Mouse (Mus musculus) midbrain, embryonic 14.5 days (tissue): Measurements from ENCODE around the gene Mindy4. TPM values are rescaled to one million over a fixed set of nuclear protein-coding genes. Genes with fewer than 3 reads are reported as not detected.

ENCODE experiments used
- ATAC-seq: fragments of 200-750 bp; cut with Nextera tagmentation; 2 replicates; pipeline ENCODE4 v1.8.0; 2017; ENCODE audit warnings: moderate number of reproducible peaks, moderate library complexity; ENCODE audit not compliant: low FRiP score, low TSS enrichment
- DNase-seq: peaks from one replicate; pipeline ENCODE4 v3.0.0-alpha.2; 2015
- H3K27ac ChIP-seq: fragments of 300-500 bp; sonication (generic); replicated peaks from 2 replicates; pipeline ENCODE4 v1.5.1; 2014; ENCODE audit warnings: mild to moderate bottlenecking, low read depth, low read length, moderate library complexity
- H3K27me3 ChIP-seq: fragments of 300-500 bp; sonication (generic); 2 replicates; pipeline ENCODE4 v1.6.1; 2014; ENCODE audit warnings: low read length, control low read depth, mixed read lengths; ENCODE audit not compliant: control insufficient read depth, insufficient read depth
- H3K36me3 ChIP-seq: fragments of 300-500 bp; sonication (generic); 2 replicates; pipeline ENCODE4 v1.6.1; 2014; ENCODE audit warnings: low read length, control low read depth; ENCODE audit not compliant: control insufficient read depth, insufficient read depth
- H3K4me1 ChIP-seq: fragments of 300-500 bp; sonication (generic); 2 replicates; pipeline ENCODE4 v1.6.1; 2014; ENCODE audit warnings: mild to moderate bottlenecking, antibody characterized with exemption, low read length, control low read depth; ENCODE audit not compliant: control insufficient read depth, insufficient read depth
- H3K4me2 ChIP-seq: fragments of 300-500 bp; sonication (generic); 2 replicates; pipeline ENCODE4 v1.6.1; 2014; ENCODE audit warnings: mild to moderate bottlenecking, low read length, moderate library complexity
- H3K4me3 ChIP-seq: fragments of 300-500 bp; sonication (generic); replicated peaks from 2 replicates; pipeline ENCODE4 v1.5.1; 2014; ENCODE audit warnings: low read depth, low read length
- H3K9ac ChIP-seq: fragments of 300-500 bp; sonication (generic); replicated peaks from 2 replicates; pipeline ENCODE4 v1.6.1; 2014; ENCODE audit warnings: mild to moderate bottlenecking, low read length, moderate library complexity
- H3K9me3 ChIP-seq: fragments of 300-500 bp; sonication (generic); 2 replicates; pipeline ENCODE4 v1.6.1; 2016; ENCODE audit warnings: low read length, control low read depth, mixed read lengths; ENCODE audit not compliant: control insufficient read depth
- WGBS: fragments of 180-500 bp; shearing (Covaris S2); extraction: QIAGEN DNeasy Blood & Tissue Kit; methylation state at CpG from one replicate; pipeline ENCODE4 v1.1.7; 2014; 5-methylcytosine and 5-hydroxymethylcytosine counted together
- polyA plus RNA-seq: library from polyadenylated mRNA; unstranded; fragments of >200 nt; fragmentation: Nextera tagmentation; extraction: Ambion mirVana; gene quantifications from 2 replicates; pipeline ENCODE4 v1.2.1, GENCODE M21; 2014

Gene Mindy4
- polyA plus RNA-seq, 1 experiment from 2014 or later = 14.6 TPM

DNA sequence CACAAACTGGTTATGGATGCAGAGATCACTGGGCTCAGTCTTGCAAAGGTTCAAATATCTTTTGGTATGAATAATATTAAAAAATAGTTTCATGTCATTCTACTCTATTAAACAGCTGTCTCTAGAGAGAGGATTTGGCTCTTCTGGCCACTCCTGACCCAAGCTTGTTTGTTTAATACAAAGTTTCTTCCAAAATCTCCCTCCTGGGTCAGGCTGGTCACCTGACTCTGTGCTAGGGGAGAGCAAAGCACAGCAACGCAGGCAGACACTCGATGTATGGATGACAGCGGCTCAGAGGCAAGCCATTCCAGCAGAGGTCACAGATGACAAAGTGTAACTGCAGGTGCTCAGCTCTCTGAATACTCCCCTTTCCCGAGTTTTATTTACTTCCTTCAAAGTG, 11.6 kb upstream of the Mindy4 start:
- Histone ChIP-seq H3K4me3 (no peak overlapping the region), H3K9ac (no peak overlapping the region), H3K36me3 (no peaks in the 10 kb centered on the region), H3K9me3 (no peaks in the 10 kb centered on the region), H3K4me1 (no peaks in the 10 kb centered on the region), H3K27me3 (no peaks in the 10 kb centered on the region), H3K4me2 (no peak overlapping the region), H3K27ac (no peak overlapping the region)
- no peak for DNase-seq
- 72% methylated on average over 4 of the region's 4 CpGs for WGBS
- no peak for ATAC-seq

DNA sequence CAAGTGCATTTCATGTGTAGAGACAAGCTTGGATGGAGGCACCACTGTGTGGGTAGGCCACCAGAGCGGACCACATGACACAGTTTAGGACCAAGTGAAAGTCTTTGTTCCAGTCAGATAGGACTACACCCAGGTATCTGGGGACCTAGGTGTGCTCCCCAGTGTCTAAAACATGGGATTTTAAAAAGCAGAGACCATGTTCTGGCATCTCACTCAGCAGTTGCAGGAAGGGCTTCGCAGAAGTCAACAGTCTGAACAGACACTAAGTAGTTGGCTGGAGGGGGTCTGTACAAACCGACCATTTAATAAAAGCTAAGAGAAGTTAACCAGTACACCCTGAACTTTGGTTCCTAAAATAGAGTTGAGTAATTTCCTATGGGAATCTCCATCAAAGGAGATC, 10.0 kb upstream of the Mindy4 start:
- ATAC-seq = no peak
- Histone ChIP-seq H3K4me3 (no peak overlapping the region), H3K36me3 (no peaks in the 10 kb centered on the region), H3K4me2 (no peak overlapping the region), H3K9ac (no peak overlapping the region), H3K4me1 (no peaks in the 10 kb centered on the region), H3K27me3 (no peaks in the 10 kb centered on the region), H3K9me3 (no peaks in the 10 kb centered on the region), H3K27ac (no peak overlapping the region)
- DNase-seq = no peak
- WGBS = 93% methylated on average over 3 of the region's 3 CpGs

DNA sequence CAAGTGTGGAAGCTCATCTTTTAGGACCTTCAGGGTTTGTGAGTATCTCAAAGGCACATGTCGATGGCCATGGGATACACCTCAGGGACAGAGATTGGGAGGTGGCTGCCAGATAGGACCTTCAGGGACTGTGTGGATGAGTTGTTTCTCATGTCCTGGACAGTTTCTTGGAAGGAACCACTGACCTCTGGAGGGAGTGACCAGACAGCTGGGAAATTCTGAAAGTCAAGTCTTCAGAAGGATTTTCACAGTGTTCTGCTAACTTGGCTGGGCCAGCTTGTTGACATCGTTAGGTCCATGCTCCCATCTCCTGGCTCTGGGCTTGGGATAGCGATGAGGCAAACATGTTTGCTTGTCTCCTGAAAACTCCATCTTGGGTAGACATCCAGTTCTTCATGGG, 4.1 kb upstream of the Mindy4 start:
- no peak overlapping the region for H3K4me3 ChIP-seq
- H3K27me3 ChIP-seq = no peaks in the 10 kb centered on the region
- no peak overlapping the region for H3K4me2 ChIP-seq
- H3K36me3 ChIP-seq = no peaks in the 10 kb centered on the region
- no peak overlapping the region for H3K27ac ChIP-seq
- no peaks in the 10 kb centered on the region for H3K9me3 ChIP-seq
- H3K4me1 ChIP-seq = peaks cover 8% of the 10 kb centered on the region
- H3K9ac ChIP-seq = no peak overlapping the region
- WGBS = 95% methylated on average over 3 of the region's 3 CpGs
- ATAC-seq (no peak), DNase-seq (no peak)

DNA sequence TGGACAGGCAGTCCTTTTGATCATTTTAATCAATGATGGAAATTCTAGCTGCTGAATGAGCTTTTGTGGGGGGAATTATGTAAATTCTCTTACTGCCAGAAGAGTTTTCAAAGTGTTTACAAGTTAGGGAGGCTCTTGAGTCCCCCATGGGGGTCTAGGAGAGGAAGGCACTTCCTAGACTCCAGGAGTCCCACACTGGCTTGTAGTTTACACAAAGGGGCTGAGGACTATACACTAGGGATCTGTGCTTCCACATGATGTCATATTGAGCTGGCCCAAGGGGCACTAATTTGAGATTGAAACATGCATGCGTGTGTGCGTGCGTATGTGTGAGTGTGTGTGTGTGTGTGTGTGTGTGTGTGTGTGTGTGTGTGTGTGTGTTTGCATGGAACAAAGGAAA, 748 bp downstream of the Mindy4 start:
- DNase-seq = peak; percentile 53
- ATAC-seq = peak; percentile 62
- 48% methylated on average over 3 of the region's 3 CpGs for WGBS
- Histone ChIP-seq H3K4me1 (peaks cover 15% of the 10 kb centered on the region), H3K36me3 (no peaks in the 10 kb centered on the region), H3K9ac (peak overlapping the region; percentile 56), H3K4me3 (peak overlapping the region; percentile 48), H3K4me2 (peak overlapping the region; percentile 65), H3K9me3 (no peaks in the 10 kb centered on the region), H3K27me3 (no peaks in the 10 kb centered on the region), H3K27ac (peak overlapping the region; percentile 89)

DNA sequence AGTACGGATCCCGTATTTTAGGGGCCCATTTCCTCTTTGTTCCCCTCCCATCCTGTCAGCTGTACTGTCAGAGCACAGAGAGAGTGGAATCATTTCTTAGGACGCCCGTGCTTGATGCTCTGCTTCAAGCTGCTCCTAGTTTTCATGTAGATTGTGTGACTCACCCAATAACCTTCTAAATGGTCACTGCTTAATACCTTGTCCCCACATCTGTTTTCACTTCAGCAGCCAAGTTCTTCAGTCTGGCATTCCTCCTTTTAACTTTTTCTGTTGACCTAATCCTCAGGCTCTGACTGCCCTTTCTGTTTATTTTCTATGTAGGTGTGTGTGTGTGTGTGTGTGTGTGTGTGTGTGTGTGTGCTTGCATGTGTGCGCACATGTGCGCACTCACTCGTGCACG, 4.6 kb downstream of the Mindy4 start:
- Histone ChIP-seq H3K4me1 (peaks cover 13% of the 10 kb centered on the region), H3K4me3 (no peak overlapping the region), H3K27ac (no peak overlapping the region), H3K27me3 (no peaks in the 10 kb centered on the region), H3K9me3 (no peaks in the 10 kb centered on the region), H3K9ac (no peak overlapping the region), H3K36me3 (0 out of 2 replicates have a peak, but pooled peaks cover 7% of the 10 kb centered on the region), H3K4me2 (no peak overlapping the region)
- ATAC-seq (no peak), DNase-seq (no peak)
- 90% methylated on average over 8 of the region's 8 CpGs for WGBS

DNA sequence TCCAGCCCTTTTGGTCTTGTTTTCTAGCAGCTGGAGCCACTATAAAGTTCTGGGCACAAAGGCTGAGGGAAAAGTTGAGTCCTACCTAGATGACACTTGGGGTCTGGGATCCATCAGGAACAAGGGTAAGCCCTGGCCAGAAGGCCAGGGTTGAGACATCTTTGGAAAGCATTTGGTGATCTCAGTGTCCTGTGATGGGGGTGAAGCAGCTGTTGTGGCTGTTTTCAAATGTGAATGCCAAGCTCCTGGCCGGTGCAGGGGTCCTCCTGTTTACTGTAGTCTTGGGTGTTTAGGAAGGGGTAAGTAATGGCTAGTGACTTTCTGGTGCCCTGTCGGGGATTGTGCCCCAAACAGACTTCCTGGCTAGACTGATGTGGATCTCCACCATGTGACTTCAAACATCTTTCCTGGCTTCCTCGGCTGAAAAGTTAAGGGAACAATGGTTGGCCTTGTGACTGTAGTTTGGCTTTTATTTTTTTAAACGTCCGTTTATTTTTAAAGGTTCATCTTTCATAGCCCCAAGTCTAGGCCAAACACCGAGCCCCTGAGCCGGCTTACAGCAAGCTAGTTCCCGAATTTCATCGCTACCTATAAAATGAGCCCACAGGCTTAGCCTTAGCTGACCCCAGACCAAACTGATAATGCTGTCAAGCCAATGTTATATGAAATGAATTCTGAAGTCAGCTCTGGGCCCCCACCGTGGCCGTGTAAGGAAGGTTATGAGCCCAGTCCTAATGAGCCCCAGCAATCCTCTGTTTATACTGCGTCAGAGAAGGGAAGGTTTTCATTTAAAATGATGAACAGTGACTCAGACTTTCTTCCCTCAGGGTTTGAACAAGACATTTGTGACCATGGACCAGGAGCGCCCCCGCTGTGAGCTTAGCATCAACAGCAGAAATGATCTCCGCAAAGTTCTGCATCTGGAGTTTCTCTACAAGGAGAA, 7.5 kb downstream of the Mindy4 start:
- WGBS = 90% methylated on average over 15 of the region's 15 CpGs
- no peak overlapping the region for H3K4me3 ChIP-seq
- H3K36me3 ChIP-seq = 0 out of 2 replicates have a peak, but pooled peaks cover 11% of the 10 kb centered on the region
- no peak overlapping the region for H3K4me2 ChIP-seq
- H3K4me1 ChIP-seq = no peaks in the 10 kb centered on the region
- no peaks in the 10 kb centered on the region for H3K9me3 ChIP-seq
- no peaks in the 10 kb centered on the region for H3K27me3 ChIP-seq
- no peak overlapping the region for H3K9ac ChIP-seq
- no peak for ATAC-seq
- no peak overlapping the region for H3K27ac ChIP-seq
- no peak for DNase-seq

DNA sequence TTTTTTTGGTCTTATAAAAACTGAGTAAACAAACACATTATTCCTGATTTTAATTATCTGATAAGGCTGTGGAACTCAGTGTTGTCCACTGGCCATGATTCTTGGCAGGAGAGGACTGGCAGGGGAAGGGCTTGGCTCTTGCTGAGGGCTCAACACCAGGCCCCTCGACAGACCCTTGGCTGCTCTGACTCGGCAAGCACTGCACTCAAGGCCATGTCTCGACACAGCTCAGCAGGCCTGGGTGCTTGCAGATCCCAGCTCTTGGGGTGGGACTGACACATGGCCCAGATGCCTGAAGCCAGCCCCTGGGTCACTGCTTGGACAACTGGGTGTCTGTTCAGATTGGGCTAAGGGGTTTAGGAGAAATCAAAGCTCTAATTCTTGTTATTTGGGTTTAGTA, 11.4 kb downstream of the Mindy4 start:
- no peak for DNase-seq
- no peaks in the 10 kb centered on the region for H3K9me3 ChIP-seq
- no peaks in the 10 kb centered on the region for H3K4me1 ChIP-seq
- no peaks in the 10 kb centered on the region for H3K27me3 ChIP-seq
- no peak overlapping the region for H3K9ac ChIP-seq
- WGBS = 82% methylated on average over 3 of the region's 3 CpGs
- H3K27ac ChIP-seq = no peak overlapping the region
- peaks cover 28% of the 10 kb centered on the region for H3K36me3 ChIP-seq
- H3K4me3 ChIP-seq = no peak overlapping the region
- no peak for ATAC-seq
- H3K4me2 ChIP-seq = no peak overlapping the region

DNA sequence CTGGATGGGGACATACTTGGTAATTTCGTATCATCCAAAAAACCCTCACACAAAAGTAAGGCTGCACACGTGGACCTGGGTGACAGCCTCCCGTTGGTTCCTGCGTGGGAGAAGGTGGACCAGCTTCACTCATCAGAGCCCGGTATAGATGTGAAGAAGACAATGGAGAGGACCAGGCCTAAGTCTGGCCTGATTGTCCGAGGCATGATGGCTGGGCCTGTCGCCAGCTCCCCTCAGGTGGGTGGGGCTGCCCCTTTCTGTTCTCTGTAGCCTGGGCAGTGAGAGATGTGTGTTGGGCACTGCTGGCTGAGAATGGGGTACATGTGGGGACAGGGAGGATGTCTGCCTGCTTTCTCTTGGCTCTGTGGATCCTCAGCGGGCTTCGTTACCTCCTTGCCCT, 15.0 kb downstream of the Mindy4 start:
- no peaks in the 10 kb centered on the region for H3K4me1 ChIP-seq
- H3K27me3 ChIP-seq = no peaks in the 10 kb centered on the region
- no peak overlapping the region for H3K27ac ChIP-seq
- H3K4me2 ChIP-seq = no peak overlapping the region
- H3K9me3 ChIP-seq = no peaks in the 10 kb centered on the region
- ATAC-seq (no peak), DNase-seq (no peak)
- H3K9ac ChIP-seq = no peak overlapping the region
- 86% methylated on average over 9 of the region's 9 CpGs for WGBS
- H3K36me3 ChIP-seq = peaks cover 25% of the 10 kb centered on the region
- no peak overlapping the region for H3K4me3 ChIP-seq

DNA sequence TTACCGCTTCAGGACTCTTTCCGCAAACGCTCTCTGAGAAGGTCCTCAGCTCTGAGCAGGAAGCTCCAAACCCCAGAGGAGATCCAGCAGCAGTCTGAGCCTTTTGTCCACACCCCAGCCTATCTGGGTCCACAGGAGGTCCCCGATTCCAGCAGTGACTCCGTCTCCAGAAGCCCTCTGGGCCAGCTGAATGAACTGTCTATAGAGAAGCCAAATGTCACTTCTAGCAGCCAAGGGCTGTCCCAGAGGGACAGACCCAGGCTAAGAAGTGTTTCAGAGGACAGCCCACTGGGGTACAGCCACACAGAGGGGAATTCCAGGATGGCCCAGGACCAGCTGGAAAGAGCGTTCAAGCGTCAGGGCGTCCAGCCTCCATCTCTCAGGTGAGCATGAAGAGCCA, 20.8 kb downstream of the Mindy4 start:
- Histone ChIP-seq H3K4me1 (no peaks in the 10 kb centered on the region), H3K36me3 (peaks cover 16% of the 10 kb centered on the region), H3K27ac (no peak overlapping the region), H3K9ac (no peak overlapping the region), H3K9me3 (no peaks in the 10 kb centered on the region), H3K4me2 (no peak overlapping the region), H3K4me3 (no peak overlapping the region), H3K27me3 (no peaks in the 10 kb centered on the region)
- WGBS = 92% methylated on average over 8 of the region's 8 CpGs
- ATAC-seq = no peak
- no peak for DNase-seq
